Mouse (Mus musculus): Measurements from ENCODE around the gene Lrpap1. TPM values are rescaled to one million over a fixed set of nuclear protein-coding genes. Genes with fewer than 3 reads are reported as not detected.

Lrpap1 gene
- polyA plus RNA-seq, 1 experiment from 2014 or later, result 67.0 TPM

DNA sequence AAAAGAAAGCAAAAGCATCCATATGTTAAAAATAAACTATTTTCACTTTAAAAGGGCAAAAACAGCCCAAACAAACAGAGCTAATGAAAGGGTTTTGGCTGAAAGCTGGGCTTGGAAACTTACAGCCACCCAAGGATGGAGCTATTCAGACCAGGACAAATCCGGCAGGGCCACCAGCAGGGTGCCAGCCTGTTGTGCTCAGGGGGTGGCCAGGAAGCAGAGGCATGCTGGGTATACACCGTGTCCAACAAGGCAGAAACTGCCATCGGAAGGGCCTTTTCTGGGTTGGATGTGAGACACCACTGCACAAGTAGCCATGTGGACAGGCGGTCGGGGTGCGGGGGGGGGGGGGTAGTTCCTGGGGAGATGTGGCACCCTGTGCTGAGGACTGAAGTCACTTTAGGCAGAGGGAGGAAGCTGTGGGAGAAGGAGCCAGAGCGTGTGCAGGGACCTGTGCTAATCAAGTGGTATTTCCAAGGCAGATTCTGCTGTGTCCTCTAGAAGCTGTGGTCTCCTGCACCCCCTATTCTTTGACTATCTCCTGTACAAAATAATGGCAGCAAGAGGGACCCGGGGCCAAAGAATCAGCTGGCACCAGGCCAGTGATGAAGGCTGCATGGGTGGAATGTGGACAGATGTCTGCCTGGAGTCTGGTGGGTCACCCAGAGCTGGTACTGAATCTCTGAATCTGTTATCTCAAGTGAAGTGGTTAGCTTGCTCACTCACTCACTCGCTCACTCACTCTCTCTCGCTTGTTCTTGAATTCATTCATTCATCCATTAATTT is 38.1 kb upstream of the Lrpap1 start:
- no peaks in the 10 kb centered on the region for H3K9me3 ChIP-seq (ENCODE audit: control insufficient read depth, low read length)
- no peak overlapping the region for H3K4me3 ChIP-seq (ENCODE audit: low read depth, low read length)
- H3K9ac ChIP-seq (ENCODE audit: low read length), result no peak overlapping the region
- DNase-seq (ENCODE audit: low spot score), result no peak
- no peak overlapping the region for H3K4me2 ChIP-seq (ENCODE audit: low read depth, severe bottlenecking)
- H3K36me3 ChIP-seq (ENCODE audit: control insufficient read depth, insufficient read depth, low read length), result no peaks in the 10 kb centered on the region
- H3K27me3 ChIP-seq (ENCODE audit: control insufficient read depth, insufficient read depth, low read length), result no peaks in the 10 kb centered on the region
- no peak for ATAC-seq (ENCODE audit: insufficient number of reproducible peaks, low FRiP score, low TSS enrichment, low read depth)
- H3K4me1 ChIP-seq (ENCODE audit: control insufficient read depth, insufficient read depth, low read length), result no peaks in the 10 kb centered on the region
- H3K27ac ChIP-seq (replicated peaks; ENCODE audit: low read depth, low read length), result no peak overlapping the region
- WGBS, result 62% methylated on average over 9 of the region's 10 CpGs

DNA sequence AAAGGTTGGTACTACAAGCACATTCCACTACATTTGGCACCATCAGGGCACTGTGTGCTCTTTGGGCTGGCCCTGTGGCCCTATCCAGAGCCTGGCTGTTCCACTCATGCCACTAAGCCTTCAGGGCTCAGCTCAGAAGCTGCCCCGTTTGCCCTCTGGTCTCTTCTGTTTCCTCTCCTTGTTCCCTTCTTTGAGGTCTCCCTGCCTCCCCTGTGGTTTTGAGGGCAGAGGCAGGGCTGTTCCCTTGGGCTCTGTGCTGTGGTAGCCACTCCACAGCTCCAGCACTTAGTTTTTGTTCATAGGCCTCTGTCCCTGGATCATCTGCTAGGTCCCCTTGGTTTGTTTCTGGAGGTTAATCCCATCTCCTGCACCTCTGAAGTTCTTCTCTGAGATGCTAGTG is 37.3 kb upstream of the Lrpap1 start:
- no peak overlapping the region for H3K4me3 ChIP-seq (ENCODE audit: low read depth, low read length)
- no peaks in the 10 kb centered on the region for H3K9me3 ChIP-seq (ENCODE audit: control insufficient read depth, low read length)
- no peak for DNase-seq (ENCODE audit: low spot score)
- no peak overlapping the region for H3K9ac ChIP-seq (ENCODE audit: low read length)
- no peak overlapping the region for H3K27ac ChIP-seq (replicated peaks; ENCODE audit: low read depth, low read length)
- no peaks in the 10 kb centered on the region for H3K36me3 ChIP-seq (ENCODE audit: control insufficient read depth, insufficient read depth, low read length)
- 55% methylated on average over 1 of the region's 1 CpGs for WGBS
- H3K4me1 ChIP-seq (ENCODE audit: control insufficient read depth, insufficient read depth, low read length), result no peaks in the 10 kb centered on the region
- no peak overlapping the region for H3K4me2 ChIP-seq (ENCODE audit: low read depth, severe bottlenecking)
- no peak for ATAC-seq (ENCODE audit: insufficient number of reproducible peaks, low FRiP score, low TSS enrichment, low read depth)
- no peaks in the 10 kb centered on the region for H3K27me3 ChIP-seq (ENCODE audit: control insufficient read depth, insufficient read depth, low read length)

DNA sequence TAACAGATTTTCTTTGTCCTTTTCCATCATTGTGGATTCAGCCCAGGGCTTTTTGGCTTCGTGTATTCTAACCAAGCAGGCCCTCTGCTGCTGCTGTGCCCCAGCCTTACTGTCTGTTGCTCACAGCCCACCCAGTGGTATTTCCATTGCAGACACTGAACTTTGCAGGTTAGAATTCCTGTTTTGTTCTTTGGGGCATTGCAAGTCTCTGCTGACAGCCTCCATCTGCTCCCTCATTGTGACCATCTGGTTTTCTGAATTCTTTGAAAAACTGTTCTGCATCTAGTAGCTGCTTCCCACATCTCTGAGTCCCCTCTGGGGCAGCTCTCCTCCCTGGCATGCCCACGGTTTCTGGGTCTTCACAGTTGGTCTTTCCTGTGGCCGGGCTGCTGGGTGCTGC is 35.8 kb upstream of the Lrpap1 start:
- no peak overlapping the region for H3K27ac ChIP-seq (replicated peaks; ENCODE audit: low read depth, low read length)
- H3K36me3 ChIP-seq (ENCODE audit: control insufficient read depth, insufficient read depth, low read length), result no peaks in the 10 kb centered on the region
- no peaks in the 10 kb centered on the region for H3K4me1 ChIP-seq (ENCODE audit: control insufficient read depth, insufficient read depth, low read length)
- no peak for DNase-seq (ENCODE audit: low spot score)
- H3K4me2 ChIP-seq (ENCODE audit: low read depth, severe bottlenecking), result no peak overlapping the region
- H3K9ac ChIP-seq (ENCODE audit: low read length), result no peak overlapping the region
- H3K9me3 ChIP-seq (ENCODE audit: control insufficient read depth, low read length), result no peaks in the 10 kb centered on the region
- no peaks in the 10 kb centered on the region for H3K27me3 ChIP-seq (ENCODE audit: control insufficient read depth, insufficient read depth, low read length)
- ATAC-seq (ENCODE audit: insufficient number of reproducible peaks, low FRiP score, low TSS enrichment, low read depth), result no peak
- H3K4me3 ChIP-seq (ENCODE audit: low read depth, low read length), result no peak overlapping the region
- WGBS, result 52% methylated on average over 3 of the region's 3 CpGs

DNA sequence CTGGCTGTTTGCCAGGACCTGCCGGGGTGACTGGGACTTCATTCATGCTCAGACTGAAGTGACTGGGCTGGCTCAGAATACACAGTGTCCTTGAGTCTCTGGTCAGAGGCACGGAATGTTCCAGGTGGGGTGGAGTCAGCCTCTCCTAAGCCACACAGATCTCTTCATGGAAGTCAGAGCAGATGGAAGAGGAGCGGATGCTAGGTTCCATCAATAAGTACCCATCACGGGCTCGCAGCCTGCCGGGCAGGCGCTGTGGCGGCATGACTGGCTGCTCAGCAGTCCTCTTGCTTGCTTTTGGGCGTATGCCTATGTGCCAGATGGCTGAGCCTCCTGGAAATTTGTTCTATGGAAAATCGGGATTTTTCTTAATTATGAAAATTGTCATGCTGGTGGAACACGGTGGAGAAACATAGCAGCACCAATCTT is 32.6 kb upstream of the Lrpap1 start:
- Histone ChIP-seq H3K27me3 (ENCODE audit: control insufficient read depth, insufficient read depth, low read length) (no peaks in the 10 kb centered on the region), H3K9ac (ENCODE audit: low read length) (no peak overlapping the region), H3K4me3 (ENCODE audit: low read depth, low read length) (no peak overlapping the region), H3K4me2 (ENCODE audit: low read depth, severe bottlenecking) (no peak overlapping the region), H3K36me3 (ENCODE audit: control insufficient read depth, insufficient read depth, low read length) (no peaks in the 10 kb centered on the region), H3K4me1 (ENCODE audit: control insufficient read depth, insufficient read depth, low read length) (no peaks in the 10 kb centered on the region), H3K9me3 (ENCODE audit: control insufficient read depth, low read length) (no peaks in the 10 kb centered on the region), H3K27ac (replicated peaks; ENCODE audit: low read depth, low read length) (no peak overlapping the region)
- 87% methylated on average over 11 of the region's 11 CpGs for WGBS
- no peak for ATAC-seq (ENCODE audit: insufficient number of reproducible peaks, low FRiP score, low TSS enrichment, low read depth)
- DNase-seq (ENCODE audit: low spot score), result no peak

DNA sequence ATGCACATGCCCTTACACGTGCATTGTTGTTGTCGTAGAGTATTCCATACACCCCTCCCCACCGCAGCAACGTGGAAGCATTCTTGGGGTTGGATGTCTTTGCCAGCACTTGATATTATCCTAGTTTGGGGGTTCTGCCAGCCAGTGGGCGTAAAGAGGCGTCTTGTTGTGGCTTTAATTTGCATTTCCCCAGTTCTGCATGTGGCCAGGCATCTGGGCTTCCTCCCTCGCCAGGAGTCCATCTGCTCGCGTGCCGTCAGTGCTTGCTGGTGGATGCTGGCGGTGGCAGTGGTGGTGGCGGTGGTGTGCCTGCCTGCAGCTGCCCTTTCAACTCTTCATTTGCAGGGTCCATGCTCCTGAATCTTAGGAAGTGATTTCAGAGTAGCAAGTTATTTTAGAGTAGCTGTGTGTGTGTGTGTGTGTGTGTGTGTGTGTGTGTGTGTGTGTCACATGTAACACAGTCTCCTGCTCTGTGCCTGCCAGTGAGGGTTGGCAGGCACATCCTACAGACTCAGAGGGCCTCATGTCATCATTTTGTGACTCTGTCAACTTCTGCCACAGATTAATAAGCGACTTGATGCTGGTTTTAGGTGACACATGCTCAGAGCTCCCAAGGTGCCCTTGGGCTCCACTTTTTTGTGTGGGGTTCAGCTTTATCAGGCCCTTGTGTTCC is 32.1 kb upstream of the Lrpap1 start:
- Histone ChIP-seq H3K4me2 (ENCODE audit: low read depth, severe bottlenecking) (no peak overlapping the region), H3K9me3 (ENCODE audit: control insufficient read depth, low read length) (no peaks in the 10 kb centered on the region), H3K36me3 (ENCODE audit: control insufficient read depth, insufficient read depth, low read length) (no peaks in the 10 kb centered on the region), H3K27ac (replicated peaks; ENCODE audit: low read depth, low read length) (no peak overlapping the region), H3K4me3 (ENCODE audit: low read depth, low read length) (no peak overlapping the region), H3K4me1 (ENCODE audit: control insufficient read depth, insufficient read depth, low read length) (no peaks in the 10 kb centered on the region), H3K9ac (ENCODE audit: low read length) (no peak overlapping the region), H3K27me3 (ENCODE audit: control insufficient read depth, insufficient read depth, low read length) (no peaks in the 10 kb centered on the region)
- DNase-seq (ENCODE audit: low spot score), result no peak
- 71% methylated on average over 13 of the region's 13 CpGs for whole genome bisulfite sequencing
- no peak for ATAC-seq (ENCODE audit: insufficient number of reproducible peaks, low FRiP score, low TSS enrichment, low read depth)

DNA sequence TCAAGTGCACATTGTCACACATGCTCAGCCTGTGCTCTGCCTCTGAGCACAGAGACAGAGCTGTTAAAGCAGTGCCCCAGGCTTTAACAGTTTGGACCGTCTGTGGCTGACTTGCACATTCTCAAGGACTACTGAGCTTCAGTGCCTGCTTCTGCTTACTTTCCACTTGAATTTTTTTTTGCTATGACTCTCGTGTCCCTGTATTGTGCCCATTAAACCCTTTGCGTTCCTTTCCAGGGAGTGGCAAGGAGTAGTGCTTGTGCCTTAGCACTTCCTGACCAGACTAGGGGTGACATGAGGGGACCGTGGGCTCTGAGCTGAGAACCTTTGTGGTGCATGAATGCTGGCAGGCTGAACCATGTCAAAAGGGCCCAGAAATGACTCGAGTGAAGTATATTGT is 30.3 kb upstream of the Lrpap1 start:
- no peaks in the 10 kb centered on the region for H3K4me1 ChIP-seq (ENCODE audit: control insufficient read depth, insufficient read depth, low read length)
- no peaks in the 10 kb centered on the region for H3K27me3 ChIP-seq (ENCODE audit: control insufficient read depth, insufficient read depth, low read length)
- no peak for ATAC-seq (ENCODE audit: insufficient number of reproducible peaks, low FRiP score, low TSS enrichment, low read depth)
- WGBS, result 72% methylated on average over 5 of the region's 5 CpGs
- no peaks in the 10 kb centered on the region for H3K36me3 ChIP-seq (ENCODE audit: control insufficient read depth, insufficient read depth, low read length)
- H3K4me2 ChIP-seq (ENCODE audit: low read depth, severe bottlenecking), result no peak overlapping the region
- DNase-seq (ENCODE audit: low spot score), result no peak
- no peaks in the 10 kb centered on the region for H3K9me3 ChIP-seq (ENCODE audit: control insufficient read depth, low read length)
- no peak overlapping the region for H3K4me3 ChIP-seq (ENCODE audit: low read depth, low read length)
- no peak overlapping the region for H3K27ac ChIP-seq (replicated peaks; ENCODE audit: low read depth, low read length)
- no peak overlapping the region for H3K9ac ChIP-seq (ENCODE audit: low read length)

DNA sequence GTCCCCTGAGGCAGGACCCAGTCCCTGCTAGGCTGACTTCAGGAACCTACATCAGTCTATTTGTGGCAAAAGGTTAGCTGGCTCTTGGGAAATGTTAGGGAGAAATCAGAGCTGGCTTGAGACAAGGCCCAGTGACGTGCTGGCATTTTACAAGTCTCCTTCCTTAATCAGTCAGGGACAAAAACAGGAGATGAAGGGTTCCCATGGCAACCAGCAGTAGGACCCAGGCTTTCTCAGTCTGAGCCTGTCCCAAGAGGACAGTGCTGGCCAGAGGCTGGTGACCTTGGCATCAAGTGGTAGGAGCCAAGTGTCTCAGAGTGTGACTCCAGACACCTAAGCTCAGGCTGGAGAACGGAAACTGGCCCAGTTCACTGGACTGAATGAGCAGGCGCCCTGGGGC is 28.7 kb upstream of the Lrpap1 start:
- H3K4me2 ChIP-seq (ENCODE audit: low read depth, severe bottlenecking), result no peak overlapping the region
- no peaks in the 10 kb centered on the region for H3K4me1 ChIP-seq (ENCODE audit: control insufficient read depth, insufficient read depth, low read length)
- H3K27ac ChIP-seq (replicated peaks; ENCODE audit: low read depth, low read length), result no peak overlapping the region
- 70% methylated on average over 3 of the region's 3 CpGs for WGBS
- no peaks in the 10 kb centered on the region for H3K9me3 ChIP-seq (ENCODE audit: control insufficient read depth, low read length)
- H3K9ac ChIP-seq (ENCODE audit: low read length), result no peak overlapping the region
- H3K4me3 ChIP-seq (ENCODE audit: low read depth, low read length), result no peak overlapping the region
- no peaks in the 10 kb centered on the region for H3K36me3 ChIP-seq (ENCODE audit: control insufficient read depth, insufficient read depth, low read length)
- no peak for ATAC-seq (ENCODE audit: insufficient number of reproducible peaks, low FRiP score, low TSS enrichment, low read depth)
- no peaks in the 10 kb centered on the region for H3K27me3 ChIP-seq (ENCODE audit: control insufficient read depth, insufficient read depth, low read length)
- no peak for DNase-seq (ENCODE audit: low spot score)

DNA sequence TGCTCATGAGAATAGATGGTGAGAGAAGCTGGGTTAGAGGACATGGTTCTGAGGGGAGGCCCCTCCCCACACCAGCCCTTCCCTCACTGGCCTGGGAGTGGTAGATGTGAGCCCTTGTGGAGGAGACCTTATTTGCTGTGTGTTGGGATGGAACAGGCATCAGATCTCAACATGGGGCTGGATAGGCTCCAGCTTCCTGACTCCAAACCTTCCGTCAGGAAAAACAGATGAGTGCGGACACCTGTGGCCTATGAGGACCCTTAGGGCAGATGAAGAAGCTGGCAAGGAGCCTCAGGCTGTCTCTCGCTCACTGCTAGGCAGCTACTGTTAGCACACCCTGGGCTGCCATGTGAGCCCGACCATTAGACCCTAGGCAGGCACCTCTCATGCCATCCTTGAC is 27.9 kb upstream of the Lrpap1 start:
- H3K4me3 ChIP-seq (ENCODE audit: low read depth, low read length), result no peak overlapping the region
- H3K4me2 ChIP-seq (ENCODE audit: low read depth, severe bottlenecking), result no peak overlapping the region
- H3K27me3 ChIP-seq (ENCODE audit: control insufficient read depth, insufficient read depth, low read length), result no peaks in the 10 kb centered on the region
- ATAC-seq (ENCODE audit: insufficient number of reproducible peaks, low FRiP score, low TSS enrichment, low read depth) (no peak), DNase-seq (ENCODE audit: low spot score) (no peak)
- H3K9me3 ChIP-seq (ENCODE audit: control insufficient read depth, low read length), result no peaks in the 10 kb centered on the region
- no peaks in the 10 kb centered on the region for H3K4me1 ChIP-seq (ENCODE audit: control insufficient read depth, insufficient read depth, low read length)
- H3K9ac ChIP-seq (ENCODE audit: low read length), result no peak overlapping the region
- H3K27ac ChIP-seq (replicated peaks; ENCODE audit: low read depth, low read length), result no peak overlapping the region
- WGBS, result 91% methylated on average over 4 of the region's 4 CpGs
- no peaks in the 10 kb centered on the region for H3K36me3 ChIP-seq (ENCODE audit: control insufficient read depth, insufficient read depth, low read length)
